Mouse (Mus musculus) bone marrow macrophage, adult 2 months (primary cell): ENCODE results near the gene Sprn.

Experiments used
- CTCF ChIP-seq: IDR thresholded peaks from 2 replicates; pipeline ENCODE4 v1.5.1; 2012; ENCODE audit warnings: low read depth, mild to moderate bottlenecking, low read length, moderate library complexity
- POLR2A ChIP-seq: IDR thresholded peaks from 2 replicates; pipeline ENCODE4 v1.6.1; 2012; ENCODE audit warnings: mild to moderate bottlenecking, low read depth, low read length, borderline replicate concordance

GRCm38 (mm10) chr7:140125278-140126021 is 29.2 kb downstream of the Sprn start:
- no peak for TF ChIP-seq CTCF
- no peak for TF ChIP-seq POLR2A
